Mouse (Mus musculus) small intestine, adult 10 weeks (tissue): ENCODE measurements around the gene 2410002F23Rik. TPM values are rescaled to one million over a fixed set of nuclear protein-coding genes. Genes with fewer than 3 reads are reported as not detected.

Source experiments
- polyA plus RNA-seq: library from polyadenylated mRNA; stranded (reverse); fragments of 350-450 nt; fragmentation: Illumina TruSeq; extraction: RNeasy Lipid Tissue Mini Kit (QIAGEN cat#74804); gene quantifications from one replicate; pipeline ENCODE4 v1.2.3, GENCODE M21; 2014; ENCODE audit warnings: low replicate concordance

Gene 2410002F23Rik
- 39.8 TPM for polyA plus RNA-seq

GRCm38 (mm10) chr7:44246055-44246983 is at the start of gene 2410002F23Rik, which contains the start of gene 1700028J19Rik:
Gene 2410002F23Rik, plus strand, starts transcription at chr7:44246722.
Gene 1700028J19Rik, minus strand, starts transcription at chr7:44246695.

GRCm38 (mm10) chr7:44197891-44198290 is 48.6 kb upstream of the 2410002F23Rik start, which contains the start of gene Klk1b3:
Gene Klk1b3, plus strand, starts transcription at chr7:44198191.

GRCm38 (mm10) chr7:44207135-44207534 is 39.4 kb upstream of the 2410002F23Rik start, which contains the start of gene Klk1b4:
Gene Klk1b4, plus strand, starts transcription at chr7:44207435.

GRCm38 (mm10) chr7:44215645-44216044 is 30.9 kb upstream of the 2410002F23Rik start, which contains the start of gene Klk1b5:
Gene Klk1b5, plus strand, starts transcription at chr7:44215945.

GRCm38 (mm10) chr7:44225076-44225475 is 21.4 kb upstream of the 2410002F23Rik start, which contains the start of gene Klk1:
Gene Klk1, plus strand, starts transcription at chr7:44225360.

GRCm38 (mm10) chr7:44235909-44236308 is 10.6 kb upstream of the 2410002F23Rik start, which contains the start of gene Gm36864:
Gene Gm36864, plus strand, starts transcription at chr7:44236177.

GRCm38 (mm10) chr7:44257278-44257677 is 10.8 kb downstream of the 2410002F23Rik start, which contains the start of gene Acp4:
Gene Acp4, minus strand, starts transcription at chr7:44257378.

GRCm38 (mm10) chr7:44261147-44261546 is 14.6 kb downstream of the 2410002F23Rik start, which contains the start of gene Gm15517:
Gene Gm15517, plus strand, starts transcription at chr7:44261447.

Other genes starting within 250 kb of the 2410002F23Rik start
- not detected for gene Klk1b26, start 234.6 kb upstream of the 2410002F23Rik start, polyA plus RNA-seq
- not detected for gene Klk1b27, start 194.4 kb upstream of the 2410002F23Rik start, polyA plus RNA-seq
- gene Klk1b21, start 144.4 kb upstream of the 2410002F23Rik start, polyA plus RNA-seq = not detected
- not detected for gene Klk1b22, start 134.0 kb upstream of the 2410002F23Rik start, polyA plus RNA-seq
- not detected for gene Klk1b16, start 110.0 kb upstream of the 2410002F23Rik start, polyA plus RNA-seq
- gene Klk1b24, start 58.5 kb upstream of the 2410002F23Rik start, polyA plus RNA-seq = not detected
- gene Klk1b3, start 48.5 kb upstream of the 2410002F23Rik start, polyA plus RNA-seq = not detected
- gene Klk1b4, start 39.3 kb upstream of the 2410002F23Rik start, polyA plus RNA-seq = not detected
- gene Klk1b5, start 30.8 kb upstream of the 2410002F23Rik start, polyA plus RNA-seq = 0.71 TPM
- 65.0 TPM for gene Klk1, start 21.4 kb upstream of the 2410002F23Rik start, polyA plus RNA-seq
- not detected for gene Gm36864, start 10.5 kb upstream of the 2410002F23Rik start, polyA plus RNA-seq
- 0.63 TPM for gene 1700028J19Rik, start within 50 bp of the 2410002F23Rik start, polyA plus RNA-seq
- not detected for gene Acp4, start 10.7 kb downstream of the 2410002F23Rik start, polyA plus RNA-seq
- gene Gm15517, start 14.7 kb downstream of the 2410002F23Rik start, polyA plus RNA-seq = not detected
- 0.30 TPM for gene Clec11a, start 60.2 kb downstream of the 2410002F23Rik start, polyA plus RNA-seq
- gene Shank1, start 63.5 kb downstream of the 2410002F23Rik start, polyA plus RNA-seq = 0.04 TPM
- not detected for gene Syt3, start 137.4 kb downstream of the 2410002F23Rik start, polyA plus RNA-seq
- gene 1700008O03Rik, start 139.1 kb downstream of the 2410002F23Rik start, polyA plus RNA-seq = not detected
- gene Lrrc4b, start 182.3 kb downstream of the 2410002F23Rik start, polyA plus RNA-seq = not detected
- not detected for gene Aspdh, start 218.7 kb downstream of the 2410002F23Rik start, polyA plus RNA-seq
- gene Josd2, start 221.3 kb downstream of the 2410002F23Rik start, polyA plus RNA-seq = 1.0 TPM
- gene Emc10, start 249.8 kb downstream of the 2410002F23Rik start, polyA plus RNA-seq = 1.2 TPM
- not detected for gene Fam71e1, start 249.9 kb downstream of the 2410002F23Rik start, polyA plus RNA-seq